Mouse (Mus musculus): Measurements from ENCODE around the gene Enkur. TPM values are rescaled to one million over a fixed set of nuclear protein-coding genes. Genes with fewer than 3 reads are reported as not detected.
"Not testable (repeated sequence)": the region's sequence is repeated elsewhere in the genome, so short reads cannot be mapped to it uniquely, and the experiment has no call there.

The Enkur gene
- total RNA-seq (2017) = 1.6 and 7.5 TPM in 2 replicates

DNA sequence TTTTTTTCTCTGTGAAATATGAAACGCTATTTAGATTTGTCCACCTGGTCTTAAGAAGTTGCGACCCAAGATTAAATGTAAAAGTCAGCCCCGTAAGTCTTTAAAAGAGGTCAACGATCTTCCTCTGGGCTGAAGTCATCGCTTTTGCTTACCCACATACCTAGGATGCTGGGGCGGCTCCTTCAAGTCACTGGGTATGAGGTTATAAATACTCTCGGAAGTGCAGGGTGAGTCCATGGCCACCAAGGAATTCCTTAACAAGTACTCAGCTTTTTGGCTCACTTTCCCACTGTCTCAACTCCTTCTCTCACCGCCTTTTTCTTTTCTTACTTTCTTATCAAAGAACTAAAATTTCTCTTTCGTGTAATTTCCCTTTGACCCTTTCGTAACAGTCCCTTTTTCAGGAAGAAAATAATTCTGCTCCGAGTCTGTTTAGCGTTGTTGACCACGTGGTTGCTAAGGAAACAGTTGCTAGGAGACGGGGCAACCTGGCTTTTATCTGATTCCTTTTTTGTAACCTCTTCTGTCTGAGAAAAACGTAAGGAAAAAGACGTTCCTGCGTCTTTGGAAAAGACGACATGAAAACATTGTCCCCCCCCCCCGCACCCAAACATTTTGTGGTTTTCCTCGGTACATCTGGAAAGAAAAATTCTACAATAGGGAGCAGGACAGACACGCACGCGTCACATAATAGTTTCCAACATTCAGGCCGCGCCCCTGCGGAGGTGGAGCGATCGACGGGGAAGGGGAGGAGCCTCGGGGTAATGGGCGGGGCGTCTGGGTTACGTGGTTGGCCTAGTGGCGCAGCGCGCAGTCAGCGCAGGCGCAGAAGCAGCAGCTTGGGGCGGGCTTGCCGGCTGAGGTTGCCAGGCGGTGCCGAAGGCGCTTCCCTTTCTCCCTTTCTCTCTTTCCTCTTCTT lies at the start of gene Enkur, which contains the start of gene Thnsl1:
Enkur (minus strand) TSS at position 454 of the 919 bp plus-strand sequence.
Thnsl1 (plus strand) TSS at position 813 of the 919 bp plus-strand sequence.
- ATAC-seq (replicated peaks; ENCODE audit: low read depth, poor library complexity, severe bottlenecking) = peak; percentile 90

DNA sequence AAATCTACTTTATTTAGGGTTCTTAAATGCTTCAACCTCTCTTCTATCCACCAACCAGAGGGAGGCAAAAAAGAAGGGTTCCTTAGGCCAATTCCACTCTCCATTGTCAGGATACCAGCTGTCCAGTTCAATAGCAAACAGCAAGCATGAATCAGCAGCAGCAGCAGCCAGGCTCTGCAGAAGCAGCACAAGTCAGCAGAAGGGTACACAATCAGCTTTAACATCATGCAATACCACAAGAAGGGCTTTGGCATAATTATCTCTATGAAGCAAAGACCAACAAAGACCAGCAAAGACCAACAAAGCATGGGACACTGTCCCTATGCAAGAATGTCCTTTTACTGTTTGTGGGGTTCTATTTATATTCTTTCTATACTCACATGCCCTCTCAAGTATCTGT lies 49.1 kb upstream of the Enkur start:
- ATAC-seq (replicated peaks; ENCODE audit: low read depth, poor library complexity, severe bottlenecking) = no peak

DNA sequence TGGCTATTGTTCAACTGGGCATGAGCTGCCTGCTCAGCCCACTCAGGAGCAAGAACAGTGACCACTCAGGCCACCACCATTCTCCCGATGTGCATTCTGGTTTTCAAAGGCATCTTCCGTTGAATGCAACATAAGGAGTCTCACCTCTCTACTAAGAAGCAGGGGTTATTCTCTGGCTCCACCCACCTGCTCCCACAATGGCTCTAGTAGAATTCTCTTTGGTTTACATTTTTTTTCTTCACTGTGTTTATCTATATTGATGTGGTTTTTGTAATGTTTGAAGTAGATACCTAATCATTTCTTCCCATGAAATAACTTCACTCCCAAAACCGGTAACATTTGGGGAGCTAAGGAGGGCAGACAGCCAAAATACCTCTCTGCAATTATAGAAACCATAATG lies 48.5 kb upstream of the Enkur start:
- no peak for ATAC-seq (replicated peaks; ENCODE audit: low read depth, poor library complexity, severe bottlenecking)

DNA sequence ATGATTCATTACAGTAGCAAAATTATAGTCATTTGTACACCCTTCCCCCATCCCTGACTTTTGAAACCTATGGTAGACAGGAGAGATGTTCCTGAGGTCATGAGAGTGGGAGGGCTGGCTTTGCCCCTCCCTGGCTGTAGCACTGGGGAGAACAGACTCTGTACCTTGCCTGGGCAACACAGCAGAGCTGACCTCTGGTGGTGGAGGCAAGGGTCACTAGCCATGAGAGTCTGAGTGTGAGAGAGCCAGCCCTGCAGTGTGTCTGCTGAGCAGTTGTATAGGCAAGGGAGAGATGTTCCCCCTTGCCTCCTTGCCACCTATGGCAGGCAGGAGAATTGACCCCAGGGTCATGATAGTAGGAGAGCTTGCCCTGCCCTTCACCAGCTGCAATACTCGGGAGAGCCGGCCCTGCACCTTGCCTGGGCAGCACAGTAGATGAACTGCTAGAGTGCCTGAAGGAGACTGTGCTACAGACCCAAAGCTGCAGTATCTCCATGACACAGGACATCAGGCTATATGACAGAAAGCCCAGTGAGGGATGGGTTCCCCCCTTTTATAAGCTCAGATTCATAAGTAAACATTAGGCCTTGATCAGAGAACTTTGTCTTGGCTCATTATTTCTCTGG lies 40.4 kb upstream of the Enkur start:
- ATAC-seq (replicated peaks; ENCODE audit: low read depth, poor library complexity, severe bottlenecking) = no peak

DNA sequence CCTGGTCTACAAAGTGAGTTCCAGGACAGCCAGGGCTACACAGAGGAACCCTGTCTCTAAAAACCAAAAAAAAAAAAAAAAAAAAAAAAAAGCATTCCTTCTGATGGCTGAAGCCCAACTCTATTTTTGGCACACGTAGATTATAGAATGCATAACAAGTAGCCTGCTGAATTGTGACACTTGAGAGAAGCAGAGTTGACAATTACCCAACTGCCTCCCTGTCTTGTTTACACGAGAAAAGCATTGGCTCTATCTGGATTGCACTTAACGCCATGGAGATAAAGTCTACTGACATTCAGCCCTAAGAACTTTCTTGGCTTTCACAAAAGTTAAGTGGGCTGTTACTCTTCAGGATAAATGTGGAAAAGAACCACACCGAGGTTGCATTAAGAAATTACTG lies 39.8 kb upstream of the Enkur start:
- no peak for ATAC-seq (replicated peaks; ENCODE audit: low read depth, poor library complexity, severe bottlenecking)

DNA sequence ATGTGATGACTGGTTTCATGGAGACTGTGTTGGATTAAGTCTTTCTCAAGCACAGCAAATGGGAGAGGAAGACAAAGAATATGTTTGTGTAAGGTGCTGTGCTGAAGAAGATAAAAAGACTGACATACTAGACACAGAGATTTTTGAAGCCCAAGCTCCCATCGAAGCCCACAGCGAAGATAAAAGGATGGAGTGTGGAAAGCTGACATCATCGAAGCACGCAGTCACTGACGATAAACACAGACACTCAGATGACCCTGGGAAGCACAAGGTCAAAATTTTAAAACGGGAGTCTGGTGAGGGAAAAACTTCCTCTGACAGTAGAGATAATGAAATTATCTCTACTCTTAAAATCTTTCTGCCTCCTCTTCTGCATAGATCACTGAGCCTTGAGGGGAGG lies 38.9 kb upstream of the Enkur start:
- not testable (repeated sequence) for ATAC-seq (replicated peaks; ENCODE audit: low read depth, poor library complexity, severe bottlenecking)

DNA sequence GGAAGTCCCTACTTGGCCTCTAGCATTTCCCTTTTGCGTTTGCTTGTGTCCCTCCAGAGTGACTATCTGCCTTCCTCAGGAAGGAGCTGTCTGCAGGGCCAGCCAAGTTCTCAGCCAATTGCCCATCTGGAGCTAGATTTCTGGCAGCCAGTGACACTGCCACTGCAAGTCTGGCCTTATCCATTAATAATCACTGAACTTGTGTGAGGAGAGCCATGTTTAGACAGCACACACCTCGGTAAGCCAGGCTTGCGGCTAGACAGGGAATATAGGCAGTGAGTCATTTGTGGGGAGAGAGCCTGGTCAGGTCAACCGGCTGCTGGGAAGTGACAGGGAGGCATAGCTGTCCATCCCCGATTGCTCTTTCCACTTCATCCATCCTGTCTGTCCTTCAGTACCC lies 31.7 kb upstream of the Enkur start:
- peak; percentile 67 for ATAC-seq (replicated peaks; ENCODE audit: low read depth, poor library complexity, severe bottlenecking)

DNA sequence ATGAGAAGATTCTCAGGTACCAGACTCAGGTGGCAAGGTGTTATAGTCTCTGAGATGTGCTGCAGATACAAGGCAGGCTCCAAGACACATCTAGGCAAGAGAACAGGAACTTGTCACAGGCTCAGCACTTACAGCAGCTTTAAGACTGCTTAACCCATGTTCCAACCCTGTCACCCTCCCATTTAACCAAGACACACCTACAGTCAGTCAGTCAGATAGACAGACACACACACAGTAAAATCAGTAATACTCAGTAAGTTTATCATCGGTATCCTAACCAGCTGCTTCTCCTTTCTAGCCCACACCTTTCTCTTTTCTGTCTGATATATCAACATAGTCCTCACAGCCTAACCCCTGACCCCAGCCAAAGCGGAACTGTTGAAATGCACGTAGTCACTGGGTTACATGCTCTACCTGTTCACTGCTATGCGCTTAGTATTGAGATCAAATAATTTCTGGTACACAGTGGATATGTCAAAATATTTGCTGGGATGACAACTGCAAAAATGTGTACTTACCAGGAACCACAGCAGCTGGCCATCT lies 30.8 kb upstream of the Enkur start:
- 0 out of 2 replicates have a peak, but pooled peaks have one; percentile 6 for ATAC-seq (replicated peaks; ENCODE audit: low read depth, poor library complexity, severe bottlenecking)

DNA sequence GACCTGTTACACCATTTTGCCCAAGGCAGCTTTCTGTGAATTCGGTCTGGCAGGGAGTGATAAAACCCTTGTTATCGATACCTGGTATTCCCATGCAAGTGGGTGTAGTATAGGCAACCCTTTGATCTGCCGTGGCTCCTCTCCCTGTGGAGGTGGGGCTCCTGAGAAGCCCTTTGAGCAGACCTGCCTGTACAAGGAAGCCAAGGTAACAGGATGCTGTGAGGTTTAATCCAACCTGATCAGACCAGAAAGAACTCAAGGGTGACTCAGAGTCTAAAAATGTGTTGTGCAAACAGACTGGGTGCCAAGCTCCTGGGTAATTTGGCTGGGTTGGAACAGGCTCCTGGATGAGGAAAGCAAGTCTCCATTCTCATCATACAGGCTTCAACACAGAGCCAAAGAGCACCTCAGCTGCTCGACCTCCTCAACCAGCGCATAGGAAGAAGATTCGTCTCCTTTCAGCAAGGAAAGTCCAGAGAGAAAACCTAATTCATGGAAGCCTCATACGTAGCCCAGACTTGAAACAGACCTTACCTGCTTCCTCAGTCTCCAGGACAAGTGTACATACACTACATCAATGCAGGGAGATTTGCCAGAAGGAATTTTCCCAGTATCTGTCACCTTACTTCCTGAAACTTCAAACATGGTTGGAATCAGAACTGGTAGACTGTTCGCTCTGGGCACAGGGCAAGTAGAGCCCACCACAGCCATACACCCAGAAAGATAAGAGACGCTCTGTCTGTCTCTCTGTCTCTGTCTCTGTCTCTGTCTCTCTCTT lies 29.9 kb upstream of the Enkur start:
- no peak for ATAC-seq (replicated peaks; ENCODE audit: low read depth, poor library complexity, severe bottlenecking)

DNA sequence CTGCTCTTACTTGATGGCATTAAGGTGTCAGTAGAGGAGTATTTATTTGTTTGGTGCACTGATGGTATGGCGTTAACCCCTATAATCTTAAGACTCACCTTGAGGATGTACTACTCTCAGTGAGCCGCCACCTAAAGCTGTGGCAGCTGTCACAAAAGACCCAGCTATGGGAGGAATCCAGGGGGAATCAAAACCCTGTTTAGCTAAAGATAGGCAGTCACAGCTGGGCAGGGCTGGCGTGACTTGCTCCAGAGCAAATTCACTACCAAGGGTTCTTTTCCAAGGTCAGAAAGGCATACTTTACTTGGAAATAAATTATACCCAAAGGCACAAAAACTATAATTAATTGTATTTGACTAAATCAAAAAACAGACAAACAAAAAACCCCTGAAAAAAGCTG lies 26.0 kb upstream of the Enkur start:
- no peak for ATAC-seq (replicated peaks; ENCODE audit: low read depth, poor library complexity, severe bottlenecking)

DNA sequence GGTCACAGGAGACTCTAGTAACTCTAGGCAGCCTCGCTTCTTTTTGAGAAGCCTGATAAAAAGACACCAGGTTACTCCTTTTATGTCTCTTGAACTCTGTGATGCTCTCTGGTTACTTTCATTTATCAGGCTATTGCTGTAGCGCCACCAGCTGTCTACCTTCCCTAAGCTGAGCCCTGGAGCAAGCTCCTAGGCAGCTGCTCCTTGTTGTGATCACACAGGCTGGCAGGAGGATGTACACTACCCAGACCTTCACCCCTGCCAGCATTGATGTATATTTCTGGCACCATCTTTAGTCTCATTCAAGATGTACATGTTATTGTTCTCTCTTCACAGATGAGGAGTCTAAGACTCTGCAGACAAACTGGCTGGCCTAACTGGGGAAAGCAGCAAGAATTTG lies 25.1 kb upstream of the Enkur start:
- ATAC-seq (replicated peaks; ENCODE audit: low read depth, poor library complexity, severe bottlenecking) = no peak

DNA sequence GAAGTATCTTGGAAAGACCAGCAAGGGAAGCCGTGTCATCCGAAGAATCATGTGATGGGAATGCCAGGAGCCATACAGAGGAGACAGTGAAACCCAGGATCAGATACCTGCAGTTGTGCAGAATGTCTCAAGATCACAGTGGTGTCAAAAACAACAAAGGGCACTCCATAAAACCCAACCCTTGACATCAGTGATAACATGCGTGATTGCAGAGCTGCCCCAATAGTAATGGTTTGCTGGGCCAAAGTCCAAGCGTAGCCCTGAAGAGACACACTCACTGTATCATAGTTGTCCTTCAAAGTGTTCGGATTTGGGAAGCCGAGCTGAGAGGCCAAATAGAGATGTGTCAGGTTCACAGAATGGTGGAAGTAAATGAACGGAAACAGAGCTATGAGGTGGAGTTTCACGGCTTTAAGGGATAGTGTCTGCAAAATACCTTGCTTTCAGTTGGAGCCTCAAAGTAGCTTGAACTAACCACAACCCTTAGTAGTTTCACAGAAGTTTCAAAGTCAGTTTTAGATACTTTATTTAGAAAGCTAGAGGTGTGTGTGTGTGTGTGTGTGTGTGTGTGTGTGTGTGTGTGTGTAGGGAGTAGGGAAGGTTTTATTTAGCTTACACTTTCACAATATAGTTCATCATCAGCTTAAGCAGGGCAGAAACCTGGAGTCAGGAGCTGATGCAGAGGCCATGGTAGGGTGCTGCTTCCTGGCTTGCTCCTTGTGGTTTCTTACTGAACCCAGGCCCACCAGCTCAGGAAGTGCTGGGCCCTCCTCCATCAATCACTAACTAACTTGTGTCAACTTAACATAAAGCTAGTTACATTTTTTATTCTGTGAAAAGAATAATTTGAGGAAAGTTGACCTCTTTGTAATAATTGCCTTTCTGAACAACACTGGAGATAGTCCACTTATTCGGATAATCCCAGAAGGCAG lies 17.6 kb upstream of the Enkur start:
- peak; percentile 76 for ATAC-seq (replicated peaks; ENCODE audit: low read depth, poor library complexity, severe bottlenecking)

DNA sequence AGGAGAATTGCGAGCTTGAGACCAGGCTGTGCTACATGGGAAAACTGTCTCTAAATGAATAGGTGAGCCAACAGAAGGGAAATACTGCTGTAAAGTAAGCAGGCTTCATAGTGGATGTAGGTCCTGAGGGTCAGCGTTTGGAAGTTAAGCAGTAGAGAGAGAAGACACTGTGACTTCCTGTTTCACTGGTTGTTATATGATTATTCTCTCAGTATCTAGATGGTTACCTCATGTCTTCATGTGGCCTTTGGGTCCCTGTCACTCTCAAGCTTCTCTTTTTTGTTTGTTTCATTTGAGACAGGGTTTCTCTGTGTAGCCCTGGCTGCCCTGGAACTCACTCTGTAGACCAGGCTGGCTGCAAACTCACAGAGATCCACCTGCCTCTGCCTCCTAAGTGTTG lies 10.1 kb upstream of the Enkur start:
- ATAC-seq (replicated peaks; ENCODE audit: low read depth, poor library complexity, severe bottlenecking) = peak; percentile 63; the same call in 1 of the 2 replicates

DNA sequence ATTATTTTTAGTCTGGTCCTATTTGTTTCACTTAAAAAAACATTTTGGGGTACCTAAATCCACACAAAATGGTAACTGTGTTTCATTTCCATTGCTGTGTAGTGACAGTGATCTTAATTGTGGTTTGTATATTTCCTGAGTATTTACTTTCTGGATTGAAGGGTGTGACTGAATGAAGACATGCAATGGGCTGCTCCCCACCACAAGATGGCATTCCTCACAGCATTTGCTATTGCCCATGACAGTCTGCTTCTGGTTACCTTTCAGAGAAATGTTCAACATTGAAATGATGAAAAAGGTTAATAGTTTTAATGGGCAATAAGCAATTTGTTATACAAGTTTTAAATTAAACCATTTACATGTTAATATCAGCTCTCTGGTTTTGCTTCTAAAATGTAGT lies 9.2 kb upstream of the Enkur start:
- peak; percentile 71 for ATAC-seq (replicated peaks; ENCODE audit: low read depth, poor library complexity, severe bottlenecking)

DNA sequence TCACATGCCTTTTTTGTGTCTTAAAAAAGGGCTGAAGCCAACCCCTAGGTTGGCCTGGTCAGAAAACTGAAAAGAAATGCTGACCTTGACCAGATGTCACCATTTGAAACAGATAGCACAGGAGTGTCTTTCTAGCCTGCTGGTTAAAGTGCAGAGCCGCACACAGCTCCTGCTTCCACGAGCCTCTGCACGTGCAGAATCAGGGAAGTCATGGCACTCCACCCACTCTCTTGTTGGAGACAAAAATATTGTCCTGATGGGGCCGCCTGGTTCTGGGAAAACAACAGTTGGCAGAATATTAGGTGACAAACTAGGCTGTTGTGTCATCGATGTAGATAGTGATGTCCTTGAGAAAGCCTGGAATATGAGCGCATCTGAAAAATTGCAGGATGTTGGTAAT lies 6.2 kb upstream of the Enkur start:
- ATAC-seq (replicated peaks; ENCODE audit: low read depth, poor library complexity, severe bottlenecking) = no peak

DNA sequence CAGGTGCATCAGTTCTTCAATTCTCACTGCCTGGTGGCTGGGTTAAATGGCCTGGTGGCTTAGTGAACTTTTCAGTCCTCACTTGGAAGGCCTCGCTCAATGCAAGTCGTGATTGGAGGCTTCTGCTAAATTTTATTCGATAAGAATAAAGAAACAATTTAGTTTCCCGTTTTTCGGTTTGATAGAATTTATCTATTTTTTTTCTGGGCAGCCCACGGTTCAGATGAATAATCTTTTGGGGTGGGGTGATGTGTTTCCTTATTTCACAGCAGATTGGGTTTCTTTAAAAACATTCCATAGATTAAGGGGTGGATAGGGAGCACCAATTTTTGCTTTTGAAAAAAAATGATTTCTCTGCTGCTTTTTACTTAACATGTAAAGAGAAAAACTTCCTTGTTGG lies 1.1 kb upstream of the Enkur start:
- no peak for ATAC-seq (replicated peaks; ENCODE audit: low read depth, poor library complexity, severe bottlenecking)

DNA sequence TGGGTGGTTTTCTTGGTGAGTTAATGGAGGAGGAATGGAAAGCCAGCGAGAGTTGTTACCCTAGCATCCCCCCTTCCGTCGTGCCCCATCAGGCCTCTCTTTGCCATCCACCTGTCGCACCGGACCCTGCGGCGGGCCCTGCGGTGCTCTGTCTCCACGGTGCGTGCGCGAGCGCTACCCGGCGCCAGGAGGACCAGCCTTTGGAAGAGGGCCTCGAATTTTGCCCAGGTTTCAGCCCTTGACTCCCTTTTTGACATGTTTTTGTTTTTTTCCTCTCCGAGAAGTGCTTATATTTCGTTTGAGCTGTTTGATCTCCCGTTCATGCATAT lies 630 bp upstream of the Enkur start:
- peak; percentile 55 for ATAC-seq (replicated peaks; ENCODE audit: low read depth, poor library complexity, severe bottlenecking)

DNA sequence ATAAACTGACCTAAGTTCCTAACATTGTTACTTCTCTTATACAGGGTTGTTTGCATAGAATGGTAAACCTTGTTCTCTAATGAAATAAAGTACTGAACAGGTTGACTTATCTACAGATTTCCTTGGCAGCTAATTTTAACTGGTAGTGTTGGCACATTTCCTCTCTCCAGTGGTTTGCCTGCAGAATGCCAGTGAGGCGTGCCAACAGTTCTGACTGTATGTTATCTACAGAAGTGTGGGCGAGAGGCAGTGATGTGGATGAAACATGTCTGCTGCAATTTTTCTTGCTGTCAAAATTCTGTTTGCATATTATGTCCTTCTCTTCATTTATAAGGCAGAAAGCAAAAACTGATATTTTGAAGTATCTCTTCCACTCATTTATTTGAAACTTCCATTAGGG lies 2.4 kb downstream of the Enkur start:
- 0 out of 2 replicates have a peak, but pooled peaks have one; percentile 14 for ATAC-seq (replicated peaks; ENCODE audit: low read depth, poor library complexity, severe bottlenecking)

DNA sequence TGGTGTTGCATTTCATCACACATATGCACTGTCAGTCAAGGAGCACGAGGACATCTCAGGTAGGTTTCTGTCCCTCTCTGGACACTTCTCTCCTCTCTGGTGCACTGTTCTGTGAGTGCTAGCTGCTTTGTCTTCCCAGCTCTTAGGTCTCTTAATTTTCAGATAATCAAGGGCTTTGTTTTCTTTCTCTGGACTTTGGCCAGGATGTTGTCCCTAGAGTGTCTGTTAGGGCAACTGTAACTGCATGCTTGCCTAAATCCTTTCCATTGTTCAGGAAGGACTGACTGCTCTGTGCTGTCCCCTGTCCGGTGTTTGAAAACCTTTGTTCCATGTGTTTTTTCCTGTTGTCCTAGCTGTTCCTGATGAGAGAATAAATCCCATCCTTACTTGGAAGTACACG lies 6.1 kb downstream of the Enkur start:
- no peak for ATAC-seq (replicated peaks; ENCODE audit: low read depth, poor library complexity, severe bottlenecking)
